Mouse (Mus musculus) G1E (cell line): ENCODE results near the gene Serpinb3d. TPM values are rescaled to one million over a fixed set of nuclear protein-coding genes. Genes with fewer than 3 reads are reported as not detected.
"Not testable (repeated sequence)": the region's sequence is repeated elsewhere in the genome, so short reads cannot be mapped to it uniquely, and the experiment has no call there.

Experiments
- ATAC-seq: 2 replicates; pipeline ENCODE4 v1.8.0; 2016; ENCODE audit warnings: mild to moderate bottlenecking; ENCODE audit not compliant: insufficient number of reproducible peaks, poor library complexity, low FRiP score, severe bottlenecking; ENCODE audit errors: extremely low read depth
- DNase-seq: peaks from one replicate; pipeline ENCODE4 v3.0.0; 2012; ENCODE audit warnings: low spot score
- H3K27me3 ChIP-seq: 2 replicates; pipeline ENCODE4 v1.6.1; 2012; ENCODE audit warnings: mild to moderate bottlenecking, low read length, inconsistent platforms; ENCODE audit not compliant: insufficient read depth
- H3K36me3 ChIP-seq: replicated peaks from 2 replicates; pipeline ENCODE3; 2012; ENCODE audit warnings: mild to moderate bottlenecking, inconsistent platforms
- H3K4me1 ChIP-seq: 2 replicates; pipeline ENCODE4 v1.6.1; 2012; ENCODE audit warnings: low read depth, low read length, inconsistent platforms, mixed read lengths; ENCODE audit not compliant: insufficient read depth
- H3K4me3 ChIP-seq: 2 replicates; pipeline ENCODE4 v1.5.1; 2012; ENCODE audit warnings: low read depth, mild to moderate bottlenecking, inconsistent platforms, low read length, moderate library complexity, mixed read lengths
- H3K9me3 ChIP-seq: replicated peaks from 2 replicates; pipeline ENCODE4 v1.6.1; 2012; ENCODE audit warnings: inconsistent platforms
- CTCF ChIP-seq: IDR thresholded peaks from 2 replicates; pipeline ENCODE4 v1.5.1; 2012; ENCODE audit warnings: low read depth, low read length, inconsistent platforms, mixed read lengths
- GATA1 ChIP-seq: IDR thresholded peaks from 2 replicates; pipeline ENCODE4 v1.6.1; 2012; ENCODE audit warnings: borderline replicate concordance, low read length, inconsistent platforms, mixed read lengths
- GATA2 ChIP-seq: IDR thresholded peaks from 2 replicates; pipeline ENCODE4 v1.6.1; 2012; ENCODE audit warnings: low read depth, low read length, inconsistent platforms, borderline replicate concordance
- POLR2AphosphoS5 ChIP-seq: IDR thresholded peaks from 2 replicates; pipeline ENCODE4 v1.6.1; 2012; ENCODE audit warnings: low read depth, low read length, inconsistent platforms; ENCODE audit not compliant: insufficient replicate concordance
- TAL1 ChIP-seq: conservative IDR thresholded peaks from 2 replicates; pipeline ENCODE4 v1.6.1; 2012; ENCODE audit warnings: low read depth, low read length, inconsistent platforms, mixed read lengths
- polyA plus RNA-seq: library from polyadenylated mRNA; stranded (reverse); fragments of >175 nt; gene quantifications from 2 replicates; pipeline ENCODE4 v1.2.3, GENCODE M21; 2012
- total RNA-seq, 2 experiments: library from RNA; stranded (forward) in 1 of 2; stranded (reverse) in 1 of 2; fragments of 200-1000 nt in 1 of 2; fragments of >200 nt in 1 of 2; fragmentation: Nextera tagmentation in 1 of 2; gene quantifications; 2 replicates each; pipeline ENCODE4 v1.2.3; 2014 to 2017

Gene Serpinb3d
- total RNA-seq (2014; fragmentation: Nextera tagmentation) (not detected in 2 replicates), total RNA-seq (2017) (not detected in 2 replicates), polyA plus RNA-seq (not detected in 2 replicates)

- H3K36me3 ChIP-seq = no peaks in the 10 kb centered on the region
These were observed at the start of gene Serpinb3d for GRCm38 (mm10) chr1:107083406-107083805. TSS of gene Serpinb3d (minus strand) at chr1:107083506.

GRCm38 (mm10) chr1:107127453-107127852 is 44.1 kb upstream of the Serpinb3d start:
- H3K4me1 ChIP-seq, H3K36me3 ChIP-seq, H3K4me3 ChIP-seq, H3K27me3 ChIP-seq, DNase-seq: not testable (repeated sequence)
- peaks cover 10% of the 10 kb centered on the region for H3K9me3 ChIP-seq
- peak; percentile 34 for ATAC-seq

More at GRCm38 (mm10) chr1:107083406-107083805, at the start of gene Serpinb3d:
- H3K4me1 ChIP-seq = no peaks in the 10 kb centered on the region
- no peak within 1 kb of the TSS for H3K4me3 ChIP-seq
- DNase-seq (no peak), ATAC-seq (no peak)
- no peaks in the 10 kb centered on the region for H3K27me3 ChIP-seq
- TF ChIP-seq GATA2 (no peak), CTCF (no peak), TAL1 (no peak), GATA1 (no peak), POLR2AphosphoS5 (no peak)
- no peaks in the 10 kb centered on the region for H3K9me3 ChIP-seq

GRCm38 (mm10) chr1:107098417-107098816 is 15.1 kb upstream of the Serpinb3d start:
- Histone ChIP-seq H3K36me3 (no peaks in the 10 kb centered on the region), H3K9me3 (peaks cover 8% of the 10 kb centered on the region), H3K4me1 (no peaks in the 10 kb centered on the region), H3K27me3 (no peaks in the 10 kb centered on the region), H3K4me3 (no peak overlapping the region)
- TF ChIP-seq POLR2AphosphoS5 (no peak), GATA1 (no peak), GATA2 (no peak), TAL1 (no peak), CTCF (no peak)
- ATAC-seq (no peak), DNase-seq (no peak)

GRCm38 (mm10) chr1:107052203-107052602 is 31.1 kb downstream of the Serpinb3d start, which contains the start of gene Serpinb3a:
TSS of gene Serpinb3a (minus strand) at chr1:107052303.
- no peak for ATAC-seq
- Histone ChIP-seq H3K9me3 (no peaks in the 10 kb centered on the region), H3K27me3 (no peaks in the 10 kb centered on the region), H3K4me3 (no peak within 1 kb of the TSS), H3K36me3 (no peaks in the 10 kb centered on the region), H3K4me1 (no peaks in the 10 kb centered on the region)
- DNase-seq = no peak
- TF ChIP-seq GATA1 = no peak

- H3K9me3 ChIP-seq, ATAC-seq, H3K27me3 ChIP-seq, DNase-seq, H3K4me3 ChIP-seq, H3K4me1 ChIP-seq, H3K36me3 ChIP-seq: not testable (repeated sequence)
These were observed 49.1 kb downstream of the Serpinb3d start for GRCm38 (mm10) chr1:107034236-107034635.

Other genes starting within 250 kb of the Serpinb3d start
- gene Serpinb5, start 222.3 kb downstream of the Serpinb3d start, total RNA-seq (2014; fragmentation: Nextera tagmentation) = not detected in 2 replicates
- 0.06 and 0.16 TPM in 2 replicates for gene Serpinb5, start 222.3 kb downstream of the Serpinb3d start, total RNA-seq (2017)
- not detected in 2 replicates for gene Serpinb5, start 222.3 kb downstream of the Serpinb3d start, polyA plus RNA-seq
- not detected in 2 replicates for gene Serpinb12, start 149.1 kb downstream of the Serpinb3d start, total RNA-seq (2014; fragmentation: Nextera tagmentation)
- 0.06 and 0.11 TPM in 2 replicates for gene Serpinb12, start 149.1 kb downstream of the Serpinb3d start, total RNA-seq (2017)
- not detected in 2 replicates for gene Serpinb12, start 149.1 kb downstream of the Serpinb3d start, polyA plus RNA-seq
- gene Serpinb13, start 102.5 kb downstream of the Serpinb3d start, total RNA-seq (2014; fragmentation: Nextera tagmentation) = not detected in 2 replicates
- gene Serpinb13, start 102.5 kb downstream of the Serpinb3d start, total RNA-seq (2017) = not detected in 2 replicates
- gene Serpinb13, start 102.5 kb downstream of the Serpinb3d start, polyA plus RNA-seq = not detected in 2 replicates
- not detected in 2 replicates for gene Serpinb3a, start 31.2 kb downstream of the Serpinb3d start, total RNA-seq (2014; fragmentation: Nextera tagmentation)
- gene Serpinb3a, start 31.2 kb downstream of the Serpinb3d start, total RNA-seq (2017) = not detected in 2 replicates
- gene Serpinb3a, start 31.2 kb downstream of the Serpinb3d start, polyA plus RNA-seq = not detected in 2 replicates
- gene Serpinb3b, start 194.9 kb upstream of the Serpinb3d start, total RNA-seq (2014; fragmentation: Nextera tagmentation) = not detected in 2 replicates
- gene Serpinb3b, start 194.9 kb upstream of the Serpinb3d start, total RNA-seq (2017) = 0.16 TPM in 1 of 2 replicates, not detected in the other
- not detected in 2 replicates for gene Serpinb3b, start 194.9 kb upstream of the Serpinb3d start, polyA plus RNA-seq
- not detected in 2 replicates for gene Serpinb3c, start 194.9 kb upstream of the Serpinb3d start, total RNA-seq (2014; fragmentation: Nextera tagmentation)
- gene Serpinb3c, start 194.9 kb upstream of the Serpinb3d start, total RNA-seq (2017) = not detected in 2 replicates
- gene Serpinb3c, start 194.9 kb upstream of the Serpinb3d start, polyA plus RNA-seq = not detected in 2 replicates